Mouse (Mus musculus) thymus, adult 2 months (tissue): Measurements from ENCODE around the gene Cadps2. TPM values are rescaled to one million over a fixed set of nuclear protein-coding genes. Genes with fewer than 3 reads are reported as not detected.

Source experiments
- DNase-seq: peaks from one replicate; pipeline ENCODE4 v3.0.0; 2021
- H3K27ac ChIP-seq: fragments of 200-500 bp; 2 replicates; pipeline ENCODE4 v1.5.1; 2012; ENCODE audit warnings: low read length, control low read depth; ENCODE audit not compliant: control insufficient read depth, insufficient read depth
- H3K27me3 ChIP-seq: fragments of 200-500 bp; 2 replicates; pipeline ENCODE4 v1.6.1; 2012; ENCODE audit warnings: mild to moderate bottlenecking, low read length, moderate library complexity, mixed read lengths; ENCODE audit not compliant: control insufficient read depth, insufficient read depth
- H3K36me3 ChIP-seq: fragments of 200-500 bp; 2 replicates; pipeline ENCODE4 v1.6.1; 2012; ENCODE audit warnings: mild to moderate bottlenecking, low read length, moderate library complexity; ENCODE audit not compliant: control insufficient read depth, insufficient read depth
- H3K4me1 ChIP-seq: fragments of 200-500 bp; replicated peaks from 2 replicates; pipeline ENCODE4 v1.6.1; 2012; ENCODE audit warnings: low read length; ENCODE audit not compliant: control insufficient read depth, insufficient read depth
- H3K4me3 ChIP-seq: fragments of 200-500 bp; 2 replicates; pipeline ENCODE4 v1.5.1; 2012; ENCODE audit warnings: mild to moderate bottlenecking, low read length, control low read depth, moderate library complexity; ENCODE audit not compliant: control insufficient read depth, insufficient read depth
- CTCF ChIP-seq: fragments of 200-500 bp; IDR thresholded peaks from 2 replicates; pipeline ENCODE4 v1.5.1; 2012; ENCODE audit warnings: mild to moderate bottlenecking, control low read depth, low read length, moderate library complexity, borderline replicate concordance; ENCODE audit not compliant: control insufficient read depth, poor library complexity, insufficient read depth; ENCODE audit errors: extremely low read depth
- POLR2A ChIP-seq: fragments of 200-500 bp; IDR thresholded peaks from 2 replicates; pipeline ENCODE4 v1.6.1; 2012; ENCODE audit warnings: mild to moderate bottlenecking, low read length, control low read depth, moderate library complexity; ENCODE audit not compliant: control insufficient read depth, poor library complexity, insufficient read depth; ENCODE audit errors: extremely low read depth
- WGBS: fragments of 180-500 bp; shearing (Covaris S2); methylation state at CpG from one replicate; pipeline ENCODE4 v1.1.7; 2018; 5-methylcytosine and 5-hydroxymethylcytosine counted together
- polyA plus RNA-seq: library from polyadenylated mRNA; depleted of rRNA; stranded (reverse); fragments of >200 nt; gene quantifications from 2 replicates; pipeline ENCODE4 v1.2.3, GENCODE M21; 2012; rRNA removed

Gene Cadps2
- polyA plus RNA-seq, result 0.68 and 0.86 TPM in 2 replicates

- Histone ChIP-seq H3K27me3 (no peaks in the 10 kb centered on the region; the same call in 1 of the 2 replicates), H3K27ac (no peak within 1 kb of the TSS), H3K4me1 (no peaks in the 10 kb centered on the region), H3K4me3 (peak within 1 kb of the TSS; percentile 34), H3K36me3 (no peaks in the 10 kb centered on the region)
- peak; percentile 2 for DNase-seq
- no peak for TF ChIP-seq POLR2A
- TF ChIP-seq CTCF, result no peak
- whole genome bisulfite sequencing, result 1% methylated on average over 111 of the region's 114 CpGs
These were observed at the start of gene Cadps2 for GRCm38 (mm10) chr6:23839009-23839811. Gene Cadps2 (minus strand): TSS chr6:23839421.

- Histone ChIP-seq H3K27me3 (no peaks in the 10 kb centered on the region), H3K36me3 (no peaks in the 10 kb centered on the region), H3K27ac (no peak overlapping the region), H3K4me3 (no peak overlapping the region), H3K4me1 (no peaks in the 10 kb centered on the region)
- 18% methylated on average over 6 of the region's 6 CpGs for WGBS
- TF ChIP-seq CTCF (no peak), POLR2A (no peak)
- DNase-seq, result no peak
These were observed 47.2 kb upstream of the Cadps2 start for GRCm38 (mm10) chr6:23886418-23886817.

DNA sequence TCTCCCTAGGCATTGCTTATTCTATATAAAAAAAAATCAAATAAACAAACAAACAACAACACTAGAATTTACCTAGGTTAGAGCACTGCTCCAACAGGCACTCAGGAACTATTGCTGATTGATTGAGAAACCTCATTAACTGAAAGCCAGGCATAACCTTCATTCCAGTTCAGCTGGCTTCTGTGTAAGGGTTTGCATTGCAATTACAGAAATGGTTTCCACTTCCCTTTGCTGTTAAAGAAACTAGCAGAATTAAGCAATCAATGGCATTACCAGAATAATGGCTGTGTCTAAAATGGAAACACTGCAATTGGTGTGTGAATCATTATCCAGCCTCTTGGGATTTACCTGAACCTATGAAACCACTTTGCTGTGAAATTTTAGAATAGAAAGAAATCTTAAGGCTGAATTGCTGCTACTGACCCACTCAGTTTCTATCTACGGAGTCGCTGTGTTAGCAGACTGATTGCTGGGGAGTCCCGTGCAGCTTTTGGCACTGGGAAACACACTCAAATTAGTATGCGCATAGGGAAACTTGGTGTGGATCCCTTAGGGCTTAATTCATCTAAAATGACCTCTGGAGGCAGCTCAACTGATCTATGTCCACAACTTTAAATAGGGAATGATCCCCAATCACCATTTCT, 37.7 kb upstream of the Cadps2 start:
- Histone ChIP-seq H3K27me3 (no peaks in the 10 kb centered on the region), H3K4me3 (no peak overlapping the region), H3K4me1 (no peaks in the 10 kb centered on the region), H3K27ac (no peak overlapping the region), H3K36me3 (no peaks in the 10 kb centered on the region)
- TF ChIP-seq CTCF (no peak), POLR2A (no peak)
- no peak for DNase-seq
- 91% methylated on average over 4 of the region's 4 CpGs for WGBS

DNA sequence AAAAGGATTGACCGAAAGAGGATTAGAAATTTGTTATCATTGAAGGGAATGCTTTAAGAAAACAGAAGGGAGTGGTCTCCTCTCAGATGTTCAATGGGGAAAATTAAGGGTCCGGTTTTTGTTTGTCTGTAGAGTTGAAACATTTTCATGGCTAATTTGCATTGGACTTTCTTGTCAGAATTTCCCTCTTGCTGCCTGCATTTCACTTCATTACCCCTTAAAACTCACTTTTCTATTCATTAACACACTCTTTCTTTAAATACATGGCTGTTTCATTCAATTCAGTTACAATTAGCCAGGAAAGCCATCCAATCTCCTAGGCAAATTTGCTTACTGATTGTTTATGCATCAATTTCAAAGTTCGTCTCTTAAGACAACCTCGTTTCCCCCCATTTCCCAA, 37.1 kb upstream of the Cadps2 start:
- no peaks in the 10 kb centered on the region for H3K4me1 ChIP-seq
- TF ChIP-seq POLR2A (no peak), CTCF (no peak)
- WGBS, result 88% methylated on average over 4 of the region's 4 CpGs
- no peak overlapping the region for H3K4me3 ChIP-seq
- DNase-seq, result no peak
- no peaks in the 10 kb centered on the region for H3K36me3 ChIP-seq
- H3K27ac ChIP-seq, result no peak overlapping the region
- H3K27me3 ChIP-seq, result no peaks in the 10 kb centered on the region

DNA sequence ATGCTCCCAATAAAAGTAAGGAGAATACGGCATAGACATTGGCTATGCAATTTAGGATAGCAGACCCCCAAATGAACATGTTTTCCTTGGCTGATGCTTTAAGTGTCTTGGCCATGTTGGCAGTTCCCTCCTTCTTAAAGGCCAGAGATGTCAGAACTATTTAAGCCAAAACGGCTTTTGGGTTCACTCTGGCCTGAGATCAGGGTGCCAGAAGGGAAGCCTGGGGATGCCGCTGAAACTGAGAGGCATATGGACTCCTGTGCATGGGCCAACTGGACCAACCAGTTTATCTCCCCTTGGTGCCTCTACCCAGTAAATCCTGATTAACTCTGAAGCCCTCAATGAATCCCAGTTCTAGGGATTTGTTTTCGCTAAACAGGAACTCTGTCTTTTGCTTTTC, 34.6 kb upstream of the Cadps2 start:
- Histone ChIP-seq H3K4me3 (no peak overlapping the region), H3K27me3 (no peaks in the 10 kb centered on the region), H3K27ac (no peak overlapping the region), H3K4me1 (no peaks in the 10 kb centered on the region), H3K36me3 (no peaks in the 10 kb centered on the region)
- WGBS, result 88% methylated on average over 4 of the region's 4 CpGs
- no peak for DNase-seq
- TF ChIP-seq POLR2A, result no peak
- no peak for TF ChIP-seq CTCF

DNA sequence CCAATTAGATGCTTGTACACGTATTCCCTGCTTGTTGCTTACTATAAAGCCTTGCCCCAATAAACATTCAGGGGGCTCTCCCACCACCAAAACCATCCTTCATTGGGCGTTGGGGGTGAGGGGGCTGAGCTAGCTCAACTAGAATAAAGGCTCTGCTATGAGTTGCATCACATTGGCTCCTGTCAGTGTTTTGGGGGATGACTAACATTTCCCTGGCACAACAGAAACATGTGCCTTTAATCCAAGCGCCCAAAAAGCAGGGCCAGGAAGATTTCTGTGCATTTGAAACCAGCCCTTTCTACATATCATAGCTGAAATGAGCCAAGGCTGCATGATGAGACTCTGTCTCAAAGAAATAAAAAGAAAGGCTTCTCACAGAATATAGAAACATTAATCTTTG, 34.0 kb upstream of the Cadps2 start:
- DNase-seq, result no peak
- H3K4me1 ChIP-seq, result no peaks in the 10 kb centered on the region
- 79% methylated on average over 3 of the region's 3 CpGs for WGBS
- TF ChIP-seq CTCF, result no peak
- no peak for TF ChIP-seq POLR2A
- no peaks in the 10 kb centered on the region for H3K36me3 ChIP-seq
- H3K27ac ChIP-seq, result no peak overlapping the region
- H3K27me3 ChIP-seq, result no peaks in the 10 kb centered on the region
- H3K4me3 ChIP-seq, result no peak overlapping the region

DNA sequence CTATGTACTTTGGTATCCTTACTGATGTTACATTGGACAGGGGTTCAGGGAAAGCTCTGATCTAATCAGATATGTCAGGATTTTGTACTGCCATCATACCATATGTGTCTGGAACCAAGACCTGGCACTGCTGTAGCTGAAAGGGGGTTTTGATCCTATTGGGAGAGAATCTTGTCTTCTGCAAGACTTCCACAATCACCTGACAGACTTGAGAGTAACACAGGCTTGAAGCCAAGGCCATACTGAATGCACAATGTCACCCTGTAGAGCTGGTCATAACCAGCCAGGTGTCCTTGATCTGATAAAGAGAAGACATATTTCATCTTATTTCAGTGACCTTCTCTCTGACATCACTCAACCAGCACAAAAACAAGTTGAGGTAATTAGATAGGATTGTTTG, 30.8 kb upstream of the Cadps2 start:
- TF ChIP-seq CTCF (no peak), POLR2A (no peak)
- no peak for DNase-seq
- H3K27ac ChIP-seq, result no peak overlapping the region
- H3K36me3 ChIP-seq, result no peaks in the 10 kb centered on the region
- no peak overlapping the region for H3K4me3 ChIP-seq
- no peaks in the 10 kb centered on the region for H3K27me3 ChIP-seq
- H3K4me1 ChIP-seq, result no peaks in the 10 kb centered on the region
